Mouse (Mus musculus): ENCODE results near the gene Wdr89.

Wdr89 gene

GRCm38 (mm10) chr12:75612711-75613110 lies 56.6 kb downstream of the Wdr89 start:
- no peak for DNase-seq (ENCODE audit: low read depth)

DNA sequence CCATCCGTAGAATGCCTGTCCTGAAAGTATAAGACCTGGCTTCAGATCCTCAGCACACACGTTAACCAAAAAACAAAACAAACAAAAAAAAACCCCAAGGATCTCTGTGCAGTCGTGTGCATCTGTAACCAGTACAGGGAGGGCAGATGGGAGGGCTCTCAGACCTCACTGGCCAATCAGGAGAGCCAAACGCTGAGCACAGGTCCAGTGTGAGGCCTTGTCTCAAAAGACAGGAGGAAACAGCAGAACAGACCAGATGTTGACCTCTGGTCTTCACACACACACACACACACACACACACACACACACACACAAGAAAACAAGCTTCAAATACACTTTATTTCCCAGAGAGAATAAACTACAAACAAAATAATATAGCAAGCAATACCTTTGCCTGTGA lies 69.8 kb downstream of the Wdr89 start:
- no peak for DNase-seq (ENCODE audit: low read depth)

DNA sequence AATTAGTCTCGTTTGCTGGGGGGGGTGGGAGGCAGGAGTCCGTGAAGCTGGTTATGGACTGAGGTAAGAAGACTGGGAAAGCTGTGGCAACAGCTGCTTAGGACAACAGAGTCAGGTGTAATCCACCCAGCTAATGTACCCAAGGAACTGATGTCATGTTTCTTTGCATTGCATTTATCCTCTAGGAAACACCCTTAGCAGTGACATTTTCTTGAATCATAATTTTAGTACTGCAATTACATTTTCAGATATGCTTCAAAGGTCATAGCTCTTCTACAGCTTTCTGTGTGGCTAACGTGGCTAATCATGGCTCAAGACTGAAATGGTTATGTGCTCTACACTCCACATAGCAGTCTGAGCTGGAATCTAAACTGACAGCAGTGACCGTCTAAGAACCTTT lies 70.3 kb downstream of the Wdr89 start:
- no peak for DNase-seq (ENCODE audit: low read depth)

DNA sequence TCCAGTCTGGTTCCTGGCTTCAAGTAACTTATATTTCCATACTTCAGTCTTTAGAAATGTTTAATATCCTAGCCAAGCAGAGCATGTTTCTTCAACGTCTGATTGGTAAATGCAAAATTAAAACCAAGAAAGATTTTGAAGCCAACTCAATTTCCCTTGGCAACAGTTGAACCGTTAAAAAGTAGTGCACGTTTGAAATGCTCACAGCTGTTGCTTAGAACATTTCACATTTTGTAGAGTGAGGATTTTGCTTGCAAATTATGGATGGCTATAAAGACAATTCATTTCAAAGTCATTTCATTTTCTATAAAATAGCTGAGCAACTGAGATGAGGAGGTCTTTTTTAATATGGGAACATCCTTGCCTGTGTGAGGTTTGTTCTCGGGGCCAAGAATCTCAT lies 71.6 kb downstream of the Wdr89 start:
- DNase-seq (ENCODE audit: low read depth): no peak

GRCm38 (mm10) chr12:75596154-75597002 lies 73.0 kb downstream of the Wdr89 start, which contains the start of gene Ppp2r5e:
Gene Ppp2r5e (minus strand): TSS chr12:75596245.
- DNase-seq (ENCODE audit: low read depth): peak; percentile 98

GRCm38 (mm10) chr12:75595291-75596153 lies 73.8 kb downstream of the Wdr89 start:
- DNase-seq (ENCODE audit: low read depth): peak; percentile 57

- DNase-seq (ENCODE audit: low read depth): no peak
Observed at GRCm38 (mm10) chr12:75594404-75594803, 74.9 kb downstream of the Wdr89 start.

DNA sequence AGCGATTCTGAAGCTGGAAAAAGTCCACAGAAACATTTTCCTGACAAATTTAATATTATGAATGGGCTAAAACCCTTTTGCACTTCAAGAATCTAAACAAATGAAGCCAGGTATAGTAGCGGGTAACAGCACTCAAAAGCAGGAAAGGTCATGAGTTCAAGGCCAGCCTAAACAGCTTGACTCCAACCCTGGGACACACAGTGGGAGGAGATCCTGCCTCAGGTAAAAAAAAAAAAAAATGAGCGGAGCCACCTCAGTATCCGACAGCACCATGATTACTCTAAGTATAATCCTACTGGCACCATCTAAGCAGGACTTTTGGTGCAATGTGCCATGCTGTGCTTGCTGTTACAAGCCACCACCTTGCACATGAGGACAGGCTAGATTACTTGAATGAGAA lies 75.5 kb downstream of the Wdr89 start:
- DNase-seq (ENCODE audit: low read depth): no peak

- DNase-seq (ENCODE audit: low read depth): no peak
Observed at GRCm38 (mm10) chr12:75587501-75587900, 81.8 kb downstream of the Wdr89 start.

- no peak for DNase-seq (ENCODE audit: low read depth)
Observed at GRCm38 (mm10) chr12:75583776-75584175, 85.6 kb downstream of the Wdr89 start.
